Mouse (Mus musculus) CH12.LX (cell line): ENCODE results near the gene Thrb. TPM values are rescaled to one million over a fixed set of nuclear protein-coding genes. Genes with fewer than 3 reads are reported as not detected.

Experiments used
- DNase-seq: peaks from one replicate; pipeline ENCODE4 v3.0.0-alpha.2; 2013; ENCODE audit errors: extremely low read depth
- H3K27ac ChIP-seq: 2 replicates; pipeline ENCODE4 v1.5.1; 2012; ENCODE audit warnings: low read depth, mild to moderate bottlenecking, control low read depth, moderate library complexity; ENCODE audit not compliant: insufficient read depth
- H3K27me3 ChIP-seq: replicated peaks from 2 replicates; pipeline ENCODE3; 2012; ENCODE audit warnings: inconsistent platforms
- H3K36me3 ChIP-seq, 2 experiments: replicated peaks in 1 of 2; 2 replicates each; pipeline versions ENCODE3 to v1.6.1; 2012; ENCODE audit warnings: inconsistent platforms in 1 of 2, low read length in 1 of 2, mild to moderate bottlenecking in 1 of 2, mixed read lengths in 1 of 2, moderate library complexity in 1 of 2; ENCODE audit not compliant: control insufficient read depth in 1 of 2, insufficient read depth in 1 of 2
- H3K4me1 ChIP-seq, 2 experiments: 2 replicates each; pipeline ENCODE4 v1.6.1; 2012; ENCODE audit warnings: inconsistent platforms in 1 of 2, moderate library complexity in 1 of 2; ENCODE audit not compliant: insufficient read depth in 2 of 2, control insufficient read depth in 1 of 2
- H3K4me2 ChIP-seq: 2 replicates; pipeline ENCODE4 v1.6.1; 2012; ENCODE audit warnings: low read depth, mild to moderate bottlenecking, control low read depth; ENCODE audit not compliant: poor library complexity, insufficient read depth, severe bottlenecking
- H3K4me3 ChIP-seq, 3 experiments: fragments of 150-350 bp in 1 of 3; sonication (generic) in 1 of 3; replicated peaks in 1 of 3; 2 replicates each; pipeline versions ENCODE3 to v1.5.1; 2011 to 2012; ENCODE audit warnings: low read depth in 2 of 3, low read length in 2 of 3, mild to moderate bottlenecking in 2 of 3, moderate library complexity in 2 of 3, control low read depth in 1 of 3, improper control_type of control experiment in 1 of 3, inconsistent platforms in 1 of 3, mixed read lengths in 1 of 3; ENCODE audit not compliant: poor library complexity in 1 of 3
- H3K79me2 ChIP-seq: replicated peaks from 2 replicates; pipeline ENCODE4 v1.6.1; 2012; ENCODE audit warnings: mild to moderate bottlenecking, moderate library complexity; ENCODE audit not compliant: control insufficient read depth, poor library complexity, insufficient read depth, severe bottlenecking; ENCODE audit errors: extremely low read depth
- H3K9ac ChIP-seq: 2 replicates; pipeline ENCODE4 v1.6.1; 2012; ENCODE audit warnings: low read depth, mild to moderate bottlenecking, control low read depth, moderate library complexity; ENCODE audit not compliant: insufficient read depth
- H3K9me3 ChIP-seq: replicated peaks from 2 replicates; pipeline ENCODE3; 2012; ENCODE audit warnings: low read length, inconsistent platforms, mixed read lengths
- BHLHE40 ChIP-seq: IDR thresholded peaks from 2 replicates; pipeline ENCODE4 v1.6.1; 2011; ENCODE audit warnings: mild to moderate bottlenecking, low read depth, low read length, improper control_type of control experiment
- CHD1 ChIP-seq: IDR thresholded peaks from 2 replicates; pipeline ENCODE4 v1.6.1; 2012; ENCODE audit warnings: low read depth, low read length, improper control_type of control experiment, inconsistent platforms
- CHD2 ChIP-seq: IDR thresholded peaks from 2 replicates; pipeline ENCODE4 v1.6.1; 2011; ENCODE audit warnings: low read length, improper control_type of control experiment
- CTCF ChIP-seq, 2 experiments: IDR thresholded peaks in 1 of 2; conservative IDR thresholded peaks in 1 of 2; 2 replicates each; pipeline ENCODE4 v1.5.1; 2011 to 2012; ENCODE audit warnings: low read depth in 2 of 2, low read length in 2 of 2, improper control_type of control experiment in 1 of 2, inconsistent platforms in 1 of 2, mild to moderate bottlenecking in 1 of 2, moderate library complexity in 1 of 2
- ELF1 ChIP-seq: IDR thresholded peaks from 2 replicates; pipeline ENCODE4 v1.6.1; 2014; ENCODE audit warnings: low read depth, mild to moderate bottlenecking, inconsistent platforms, low read length, improper control_type of control experiment
- ETS1 ChIP-seq: conservative IDR thresholded peaks from 2 replicates; pipeline ENCODE4 v1.6.1; 2012; ENCODE audit warnings: low read depth, mild to moderate bottlenecking, inconsistent platforms, low read length, improper control_type of control experiment, moderate library complexity
- MAFK ChIP-seq: IDR thresholded peaks from 2 replicates; pipeline ENCODE4 v1.6.1; 2011; ENCODE audit warnings: low read length, improper control_type of control experiment; ENCODE audit not compliant: insufficient replicate concordance
- MEF2A ChIP-seq: IDR thresholded peaks from 2 replicates; pipeline ENCODE4 v1.6.1; 2014; ENCODE audit warnings: low read depth, mild to moderate bottlenecking, inconsistent platforms, low read length, improper control_type of control experiment, borderline replicate concordance
- MXI1 ChIP-seq: IDR thresholded peaks from 2 replicates; pipeline ENCODE4 v1.6.1; 2011; ENCODE audit warnings: mild to moderate bottlenecking, low read depth, low read length, improper control_type of control experiment
- MYC ChIP-seq: IDR thresholded peaks from 2 replicates; pipeline ENCODE4 v1.6.1; 2011; ENCODE audit warnings: low read depth, mild to moderate bottlenecking, improper control_type of control experiment, low read length
- NELFE ChIP-seq: IDR thresholded peaks from 2 replicates; pipeline ENCODE4 v1.6.1; 2011; ENCODE audit warnings: low read depth, low read length, improper control_type of control experiment
- POLR2A ChIP-seq: IDR thresholded peaks from 2 replicates; pipeline ENCODE4 v1.6.1; 2011; ENCODE audit warnings: low read depth, mild to moderate bottlenecking, improper control_type of control experiment, low read length
- POLR2AphosphoS2 ChIP-seq: IDR thresholded peaks from 2 replicates; pipeline ENCODE4 v1.6.1; 2011; ENCODE audit warnings: low read depth, low read length, improper control_type of control experiment
- RCOR1 ChIP-seq: conservative IDR thresholded peaks from 2 replicates; pipeline ENCODE4 v1.6.1; 2012; ENCODE audit warnings: low read depth, mild to moderate bottlenecking, inconsistent platforms, low read length, improper control_type of control experiment
- SIN3A ChIP-seq: IDR thresholded peaks from 2 replicates; pipeline ENCODE4 v1.6.1; 2012; ENCODE audit warnings: low read length, improper control_type of control experiment, inconsistent platforms
- SMC3 ChIP-seq: IDR thresholded peaks from 2 replicates; pipeline ENCODE4 v1.6.1; 2011; ENCODE audit warnings: low read depth, low read length, improper control_type of control experiment
- TCF12 ChIP-seq: IDR thresholded peaks from 2 replicates; pipeline ENCODE4 v1.6.1; 2014; ENCODE audit warnings: low read depth, mild to moderate bottlenecking, inconsistent platforms, low read length, improper control_type of control experiment
- USF2 ChIP-seq: conservative IDR thresholded peaks from 2 replicates; pipeline ENCODE4 v1.6.1; 2011; ENCODE audit warnings: low read depth, low read length, improper control_type of control experiment
- ZC3H11A ChIP-seq: IDR thresholded peaks from 2 replicates; pipeline ENCODE4 v1.6.1; 2012; ENCODE audit warnings: low read depth, mild to moderate bottlenecking, inconsistent platforms, low read length, improper control_type of control experiment
- ZKSCAN1 ChIP-seq: IDR thresholded peaks from 2 replicates; pipeline ENCODE4 v1.6.1; 2012; ENCODE audit warnings: low read depth, inconsistent platforms, low read length, improper control_type of control experiment, borderline replicate concordance
- ZMIZ1 ChIP-seq: IDR thresholded peaks from 2 replicates; pipeline ENCODE4 v1.6.1; 2012; ENCODE audit warnings: low read depth, mild to moderate bottlenecking, inconsistent platforms, low read length, improper control_type of control experiment
- dilution Hi-C: fragments of 300-500 bp; cut with MboI; formaldehyde crosslinking; loops from 2 replicates; pipeline ENCODE4 v1.14.3; 2020; ENCODE audit warnings: low sequenced_read_pairs; ENCODE audit not compliant: extremely low pct_unique_long_range_greater_than_20kb, extremely low pct_ligation_motif_present
- in situ Hi-C: fragments of 300-500 bp; cut with MboI; formaldehyde crosslinking; loops from 3 replicates; pipeline ENCODE4 v1.14.3; 2019; ENCODE audit warnings: low sequenced_read_pairs, low pct_ligation_motif_present, low pct_unique_long_range_greater_than_20kb, mixed read lengths
- polyA plus RNA-seq: library from polyadenylated mRNA; unstranded; fragments of >175 nt; gene quantifications from 2 replicates; pipeline ENCODE4 v1.2.1, GENCODE M21; 2012; ENCODE audit warnings: low read depth; ENCODE audit not compliant: insufficient read length
- total RNA-seq, 2 experiments: library from RNA; depleted of rRNA; stranded (reverse); fragments of 300-350 nt in 1 of 2; fragments of >200 nt in 1 of 2; gene quantifications; 2 replicates each; pipeline ENCODE4 v1.2.3; 2012 to 2014

Gene Thrb
- total and polyA plus RNA-seq, 3 experiments, result 0.56 to 1.6 (median 0.60) TPM

- TF ChIP-seq POLR2A (no peak), CHD2 (no peak), ZMIZ1 (no peak), ETS1 (no peak), ZKSCAN1 (no peak), RCOR1 (no peak), ELF1 (no peak), ZC3H11A (no peak), CTCF (conservative IDR thresholded peaks at IDR 0.05 in 1 of 2, IDR thresholded peaks at IDR 0.05 in 1 of 2; ENCODE audit: low read depth in 2 of 2, low read length in 2 of 2) (no peak), POLR2AphosphoS2 (no peak), NELFE (no peak), MEF2A (no peak), SMC3 (no peak)
- TF ChIP-seq, all 38 proteins: peak for 0
- dilution Hi-C loops, result no loop called here
- no peak overlapping the region for H3K4me2 ChIP-seq
- in situ Hi-C loops, result no loop called here
- no peaks in the 10 kb centered on the region for H3K79me2 ChIP-seq
- no peaks in the 10 kb centered on the region for H3K27me3 ChIP-seq
- H3K4me3 ChIP-seq, result no peak overlapping the region
- no peaks in the 10 kb centered on the region for H3K4me1 ChIP-seq
- no peak overlapping the region for H3K9ac ChIP-seq
- H3K36me3 ChIP-seq, result no peaks in the 10 kb centered on the region
- DNase-seq, result no peak
- no peak overlapping the region for H3K27ac ChIP-seq
- H3K9me3 ChIP-seq, result no peaks in the 10 kb centered on the region
Measured at GRCm38 (mm10) chr14:17781921-17782320, 121.9 kb downstream of the Thrb start.

- dilution Hi-C loops, result no loop called here
- Histone ChIP-seq H3K36me3 (no peaks in the 10 kb centered on the region), H3K4me3 (no peak overlapping the region), H3K4me1 (no peaks in the 10 kb centered on the region), H3K9ac (no peak overlapping the region), H3K9me3 (no peaks in the 10 kb centered on the region), H3K27me3 (no peaks in the 10 kb centered on the region), H3K27ac (no peak overlapping the region), H3K4me2 (no peak overlapping the region), H3K79me2 (no peaks in the 10 kb centered on the region)
- in situ Hi-C loops, result no loop called here
- no peak for TF ChIP-seq SMC3
- TF ChIP-seq USF2, result no peak
- no peak for TF ChIP-seq CHD1
- TF ChIP-seq MYC, result no peak
- TF ChIP-seq ZMIZ1, result no peak
- no peak for TF ChIP-seq BHLHE40
- TF ChIP-seq SIN3A, result no peak
- no peak for TF ChIP-seq MXI1
- TF ChIP-seq NELFE, result no peak
- TF ChIP-seq TCF12, result no peak
- no peak for TF ChIP-seq MAFK
- TF ChIP-seq CTCF (conservative IDR thresholded peaks at IDR 0.05 in 1 of 2, IDR thresholded peaks at IDR 0.05 in 1 of 2; ENCODE audit: low read depth in 2 of 2, low read length in 2 of 2), result no peak
- DNase-seq, result no peak
Measured at GRCm38 (mm10) chr14:17784207-17784806, 124.2 kb downstream of the Thrb start.
